Mouse (Mus musculus) gastrocnemius, postnatal 10 days (tissue): ENCODE measurements around the gene 4930480E11Rik. TPM values are rescaled to one million over a fixed set of nuclear protein-coding genes. Genes with fewer than 3 reads are reported as not detected.
"Not testable (repeated sequence)": the region's sequence is repeated elsewhere in the genome, so short reads cannot be mapped to it uniquely, and the experiment has no call there.

ENCODE experiments used
- DNase-seq: peaks from one replicate; pipeline ENCODE4 v3.0.0; 2021; ENCODE audit warnings: mixed read lengths
- long read RNA-seq, 2 experiments: library from polyadenylated mRNA; stranded (forward); transcript quantifications; one replicate each; pipeline ENCODE4 v2.0.0; 2021
- total RNA-seq, 2 experiments: library from RNA; stranded (reverse); gene quantifications; 2 replicates each; pipeline ENCODE4 v1.2.3; 2021

The 4930480E11Rik gene
- not detected for total RNA-seq
- long read RNA-seq, experiment 1: 0 reads
- long read RNA-seq, experiment 2: 0 reads

GRCm38 (mm10) chrX:78369343-78369742 lies at the start of gene 4930480E11Rik:
TSS of gene 4930480E11Rik (plus strand) at chrX:78369643.
- no peak for DNase-seq

DNA sequence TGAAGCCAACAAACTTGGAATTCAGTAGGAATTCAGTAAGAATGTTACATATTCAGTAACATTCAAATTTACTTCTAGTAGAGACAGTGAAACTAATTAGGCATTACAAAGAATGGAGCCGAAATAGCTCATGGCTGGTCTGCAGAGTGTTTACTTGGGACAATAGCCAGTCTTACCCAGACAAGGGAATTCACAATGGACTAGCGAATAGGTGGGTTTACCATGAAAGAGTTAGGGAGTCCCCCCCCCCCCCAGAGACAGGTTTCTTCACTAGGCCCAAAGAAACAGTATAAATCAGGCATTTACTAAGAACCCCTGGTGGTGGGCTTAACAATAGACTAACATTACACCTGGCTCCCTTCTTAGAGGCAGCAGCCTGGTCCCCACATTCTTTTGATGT lies 33.9 kb downstream of the 4930480E11Rik start:
- DNase-seq: not testable (repeated sequence)

Other genes with a start within 250 kb of the 4930480E11Rik start
- gene Gm5938, start 244.2 kb upstream of the 4930480E11Rik start, total RNA-seq: not detected
- not detected for gene Obp1b, start 182.9 kb upstream of the 4930480E11Rik start, total RNA-seq
- not detected for gene Gm14743, start 123.7 kb upstream of the 4930480E11Rik start, total RNA-seq
- 10 to 100 TPM; 15.0 to 16.0 TPM for gene Prrg1, start 214.3 kb downstream of the 4930480E11Rik start, total RNA-seq